Mouse (Mus musculus) heart, embryonic 12.5 days (tissue): ENCODE measurements at regions not wholly inside any gene's neighbourhood (a gene's known extent, or its start where the extent isn't known, plus 50 kb on each side); places are given as distances from the start of the nearest gene placed in this dataset.
"Not testable (repeated sequence)": the region's sequence is repeated elsewhere in the genome, so short reads cannot be mapped to it uniquely, and the experiment has no call there.

Experiments
- ATAC-seq: fragments of 200-750 bp; cut with Nextera tagmentation; 2 replicates; pipeline ENCODE4 v1.8.0; 2017; ENCODE audit warnings: moderate TSS enrichment, moderate library complexity; ENCODE audit not compliant: insufficient number of reproducible peaks, low FRiP score
- H3K27ac ChIP-seq: fragments of 300-500 bp; sonication (generic); 2 replicates; pipeline ENCODE4 v1.5.1; 2016; ENCODE audit warnings: mild to moderate bottlenecking, moderate library complexity; ENCODE audit not compliant: poor library complexity, severe bottlenecking
- H3K27me3 ChIP-seq: fragments of 300-500 bp; sonication (generic); replicated peaks from 2 replicates; pipeline ENCODE4 v1.6.1; 2016; ENCODE audit warnings: mild to moderate bottlenecking, moderate library complexity
- H3K36me3 ChIP-seq: fragments of 300-500 bp; sonication (generic); 2 replicates; pipeline ENCODE4 v1.6.1; 2016; ENCODE audit warnings: mild to moderate bottlenecking, moderate library complexity
- H3K4me1 ChIP-seq: fragments of 300-500 bp; sonication (generic); replicated peaks from 2 replicates; pipeline ENCODE4 v1.6.1; 2016; ENCODE audit warnings: mild to moderate bottlenecking
- H3K4me2 ChIP-seq: fragments of 300-500 bp; sonication (generic); 2 replicates; pipeline ENCODE4 v1.6.1; 2016; ENCODE audit warnings: mild to moderate bottlenecking, moderate library complexity
- H3K4me3 ChIP-seq: fragments of 300-500 bp; sonication (generic); 2 replicates; pipeline ENCODE4 v1.5.1; 2016; ENCODE audit warnings: mild to moderate bottlenecking
- H3K9ac ChIP-seq: fragments of 300-500 bp; sonication (generic); 2 replicates; pipeline ENCODE4 v1.6.1; 2016; ENCODE audit warnings: mild to moderate bottlenecking, moderate library complexity
- H3K9me3 ChIP-seq: fragments of 300-500 bp; sonication (generic); replicated peaks from 2 replicates; pipeline ENCODE4 v1.6.1; 2016; ENCODE audit warnings: mild to moderate bottlenecking, moderate library complexity
- WGBS: fragments of 180-500 bp; shearing (Covaris S2); methylation state at CpG from one replicate; pipeline ENCODE4 v1.1.7; 2016; 5-methylcytosine and 5-hydroxymethylcytosine counted together

DNA sequence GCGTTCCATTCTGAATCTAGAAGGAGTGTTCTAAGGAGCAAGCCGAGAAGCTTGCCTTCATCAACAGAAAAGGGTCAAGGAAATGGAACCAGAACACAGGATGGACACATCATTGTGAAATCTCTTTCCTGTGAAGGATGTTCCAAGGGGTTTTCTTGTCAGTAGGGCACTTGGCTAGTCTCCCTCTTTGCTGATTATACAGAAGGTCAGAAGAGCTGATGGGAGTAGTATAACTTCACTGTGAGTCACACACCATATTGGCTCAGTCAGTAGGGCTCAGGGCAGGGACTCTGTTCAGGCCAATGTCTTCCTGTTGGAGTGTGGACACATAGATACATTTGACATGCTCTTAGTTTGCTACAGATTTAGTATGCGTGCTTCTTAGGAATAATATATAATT is 433.5 kb upstream of the Id2 start:
- peaks cover 17% of the 10 kb centered on the region; the same call in 1 of the 2 replicates for H3K4me1 ChIP-seq
- H3K27me3 ChIP-seq: no peaks in the 10 kb centered on the region
- no peak overlapping the region for H3K4me3 ChIP-seq
- no peaks in the 10 kb centered on the region for H3K9me3 ChIP-seq
- no peak overlapping the region for H3K9ac ChIP-seq
- ATAC-seq: no peak
- WGBS: 78% methylated on average over 3 of the region's 3 CpGs
- H3K36me3 ChIP-seq: no peaks in the 10 kb centered on the region
- no peak overlapping the region for H3K27ac ChIP-seq
- H3K4me2 ChIP-seq: no peak overlapping the region

DNA sequence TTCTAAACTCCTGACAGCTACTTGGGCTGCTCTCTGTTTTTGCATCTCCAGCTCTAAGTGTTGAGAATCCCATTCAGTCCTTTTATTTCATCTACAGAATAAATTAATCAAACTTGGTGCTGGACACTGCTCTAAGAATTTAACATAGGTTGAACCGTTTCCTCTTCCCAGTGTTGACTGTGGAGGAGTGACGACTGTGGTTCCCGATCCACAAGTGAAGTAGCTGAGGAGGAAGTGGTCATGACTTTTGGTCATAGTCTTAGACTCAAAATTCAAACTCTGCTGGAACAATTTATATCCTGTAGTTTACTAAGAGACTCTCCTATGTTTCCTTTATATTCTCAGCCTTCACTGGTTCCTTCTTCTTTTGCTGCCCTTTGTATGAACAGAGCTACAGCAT is 432.6 kb upstream of the Id2 start:
- Histone ChIP-seq H3K9me3 (no peaks in the 10 kb centered on the region), H3K27ac (no peak overlapping the region), H3K4me3 (no peak overlapping the region), H3K27me3 (no peaks in the 10 kb centered on the region), H3K4me1 (peaks cover 10% of the 10 kb centered on the region; the same call in 1 of the 2 replicates), H3K4me2 (no peak overlapping the region), H3K36me3 (no peaks in the 10 kb centered on the region), H3K9ac (no peak overlapping the region)
- 82% methylated on average over 3 of the region's 3 CpGs for WGBS
- no peak for ATAC-seq

DNA sequence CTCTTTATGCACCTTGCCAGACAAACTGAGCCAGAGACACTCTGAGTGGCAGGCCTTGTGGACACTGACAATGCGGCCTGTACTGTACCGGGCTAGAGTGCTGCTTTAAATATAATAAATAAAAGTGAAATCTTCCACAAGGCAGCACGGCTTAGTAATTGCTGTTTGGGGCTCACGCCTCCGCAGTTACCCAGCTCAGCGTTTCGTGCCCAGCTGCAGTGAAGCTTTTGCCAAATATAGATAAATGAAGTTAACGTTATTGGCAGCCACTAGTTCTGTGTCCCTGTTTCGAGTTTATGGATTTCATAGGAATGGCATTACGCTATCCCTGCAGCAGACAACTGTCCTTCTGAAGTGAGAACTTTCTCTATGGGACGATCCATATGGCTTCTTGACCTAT is 429.7 kb upstream of the Id2 start:
- H3K9ac ChIP-seq: no peak overlapping the region
- H3K27me3 ChIP-seq: no peaks in the 10 kb centered on the region
- H3K9me3 ChIP-seq: no peaks in the 10 kb centered on the region
- no peak for ATAC-seq
- peaks cover 14% of the 10 kb centered on the region; the same call in 1 of the 2 replicates for H3K4me1 ChIP-seq
- WGBS: 87% methylated on average over 11 of the region's 11 CpGs
- no peak overlapping the region for H3K4me2 ChIP-seq
- H3K36me3 ChIP-seq: no peaks in the 10 kb centered on the region
- H3K27ac ChIP-seq: no peak overlapping the region
- H3K4me3 ChIP-seq: no peak overlapping the region

DNA sequence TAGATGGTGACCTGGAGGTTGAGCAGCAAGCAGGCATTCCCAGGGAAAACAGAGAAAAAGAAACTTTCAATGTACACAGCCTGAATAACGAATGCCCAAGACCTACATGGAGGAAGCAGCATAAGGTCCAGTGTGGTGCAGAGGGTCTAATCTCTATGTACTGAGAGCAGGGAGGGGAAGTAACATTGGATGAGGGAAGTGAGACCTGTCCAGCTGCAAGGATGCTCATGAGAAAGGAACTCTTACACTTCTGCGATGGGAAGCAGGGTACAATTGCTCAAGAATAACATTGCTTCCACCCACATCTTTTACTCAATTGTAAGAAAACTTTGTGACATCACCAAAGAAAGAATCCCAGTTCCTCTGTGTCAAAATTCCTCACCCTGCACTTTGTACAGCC is 419.8 kb upstream of the Id2 start:
- Histone ChIP-seq H3K27me3 (no peaks in the 10 kb centered on the region), H3K4me3 (no peak overlapping the region), H3K9me3 (no peaks in the 10 kb centered on the region), H3K4me2 (no peak overlapping the region), H3K27ac (no peak overlapping the region), H3K4me1 (no peaks in the 10 kb centered on the region), H3K9ac (no peak overlapping the region), H3K36me3 (no peaks in the 10 kb centered on the region)
- 68% methylated on average over 2 of the region's 2 CpGs for WGBS
- no peak for ATAC-seq

DNA sequence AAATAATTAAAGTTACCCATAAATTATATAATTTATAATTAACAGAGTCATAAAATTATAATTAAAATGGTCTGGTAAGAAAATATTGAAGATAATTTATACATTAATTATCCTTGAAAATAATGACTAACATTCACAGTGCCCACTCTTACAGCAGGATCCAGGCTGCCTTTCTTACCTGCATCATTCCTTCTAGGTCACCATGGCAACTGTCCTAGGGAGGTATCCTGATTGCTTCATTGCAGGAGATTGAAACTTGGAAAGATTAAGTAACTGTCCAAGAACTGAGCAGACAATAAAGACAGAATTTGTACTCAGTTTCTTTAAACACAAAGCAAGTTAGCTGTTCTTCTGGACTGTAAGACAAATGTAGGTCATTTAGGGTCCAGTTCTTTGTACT is 416.7 kb upstream of the Id2 start:
- H3K4me2 ChIP-seq: no peak overlapping the region
- no peaks in the 10 kb centered on the region for H3K9me3 ChIP-seq
- H3K4me1 ChIP-seq: no peaks in the 10 kb centered on the region
- H3K36me3 ChIP-seq: no peaks in the 10 kb centered on the region
- no peak for ATAC-seq
- no peak overlapping the region for H3K9ac ChIP-seq
- no peaks in the 10 kb centered on the region for H3K27me3 ChIP-seq
- H3K4me3 ChIP-seq: no peak overlapping the region
- no peak overlapping the region for H3K27ac ChIP-seq

DNA sequence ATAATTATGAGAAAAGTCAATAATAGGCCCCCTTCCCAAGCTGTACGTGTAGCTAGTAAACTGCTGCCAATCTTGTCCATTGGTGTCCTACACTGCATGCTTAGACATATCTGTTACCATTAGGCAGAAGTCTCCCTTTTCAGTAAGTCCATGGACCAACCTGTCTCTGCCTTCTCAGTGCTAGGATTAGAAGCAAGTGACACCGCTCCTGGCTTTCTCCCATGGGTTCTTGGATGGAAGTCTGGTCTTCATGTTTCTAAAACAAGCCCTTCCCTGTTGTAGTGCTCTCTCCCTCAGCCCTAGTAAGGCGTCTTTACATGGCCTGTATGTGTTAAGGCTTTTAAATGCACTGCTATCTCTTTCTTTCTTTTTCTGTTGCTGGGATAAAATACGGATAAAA is 412.7 kb upstream of the Id2 start:
- no peak for ATAC-seq
- H3K4me1 ChIP-seq: no peaks in the 10 kb centered on the region
- peaks cover 14% of the 10 kb centered on the region; the same call in 1 of the 2 replicates for H3K9me3 ChIP-seq
- no peak overlapping the region for H3K4me3 ChIP-seq
- H3K36me3 ChIP-seq: no peaks in the 10 kb centered on the region
- 80% methylated on average over 4 of the region's 4 CpGs for WGBS
- no peak overlapping the region for H3K4me2 ChIP-seq
- H3K27me3 ChIP-seq: no peaks in the 10 kb centered on the region
- no peak overlapping the region for H3K27ac ChIP-seq
- H3K9ac ChIP-seq: no peak overlapping the region

DNA sequence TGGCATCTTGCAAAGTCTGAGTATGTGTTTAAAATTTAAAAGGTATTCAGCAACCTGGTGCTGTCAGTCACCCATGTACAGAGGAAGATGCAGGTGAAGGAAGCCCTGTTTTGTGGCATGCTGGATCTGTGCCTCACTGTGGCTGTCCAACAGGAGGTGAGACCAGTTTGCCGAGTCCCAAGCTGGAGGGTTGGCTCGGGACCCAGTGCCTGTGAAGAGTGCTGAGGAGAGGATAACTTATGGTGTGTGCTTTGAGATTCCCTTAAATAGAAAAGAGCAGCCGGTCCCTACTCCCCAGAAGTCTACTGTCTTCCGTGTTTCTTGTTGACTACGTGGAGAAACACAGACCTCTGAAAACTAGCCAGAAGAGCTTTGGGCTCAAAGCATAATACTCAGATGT is 396.3 kb upstream of the Id2 start:
- Histone ChIP-seq H3K4me1 (peaks cover 2% of the 10 kb centered on the region; the same call in 1 of the 2 replicates), H3K36me3 (no peaks in the 10 kb centered on the region), H3K27ac (no peak overlapping the region), H3K9me3 (no peaks in the 10 kb centered on the region), H3K4me3 (no peak overlapping the region), H3K9ac (no peak overlapping the region), H3K27me3 (no peaks in the 10 kb centered on the region), H3K4me2 (no peak overlapping the region)
- WGBS: 78% methylated on average over 5 of the region's 5 CpGs
- no peak for ATAC-seq

DNA sequence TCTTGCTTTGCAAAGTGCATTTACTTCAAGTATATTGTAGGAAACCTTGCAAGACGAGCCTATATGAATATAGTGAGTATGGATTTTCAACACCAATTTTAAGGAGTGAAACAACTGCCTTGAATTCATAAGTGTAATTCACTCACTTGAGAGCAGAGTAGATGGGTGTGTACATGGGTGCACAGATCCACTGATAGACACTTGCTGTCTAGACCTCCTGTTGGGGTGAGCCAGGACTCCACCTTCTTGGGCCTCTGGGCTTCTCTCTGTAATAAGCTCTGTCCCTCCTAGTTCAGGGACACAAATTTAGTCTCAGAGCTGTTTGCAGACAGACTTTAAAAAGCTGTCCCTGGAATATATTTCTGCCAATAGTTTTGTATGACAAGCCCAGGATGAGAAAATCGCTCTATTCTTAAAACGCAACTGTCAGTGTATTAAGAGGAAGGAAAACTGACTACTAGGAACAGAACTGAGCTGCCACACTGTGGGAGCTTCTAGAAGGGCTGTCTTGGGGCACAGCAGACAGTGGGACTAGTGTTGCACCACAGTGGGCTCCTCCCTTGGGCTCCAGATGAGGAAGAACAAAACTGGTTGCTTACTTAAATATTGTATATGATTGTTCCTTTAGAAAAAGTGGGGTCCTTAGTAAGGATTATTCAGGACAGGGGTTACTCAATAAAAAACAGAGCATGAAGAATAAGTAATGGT is 395.7 kb upstream of the Id2 start:
- ATAC-seq: no peak
- no peaks in the 10 kb centered on the region for H3K9me3 ChIP-seq
- WGBS: 76% methylated on average over 3 of the region's 3 CpGs

DNA sequence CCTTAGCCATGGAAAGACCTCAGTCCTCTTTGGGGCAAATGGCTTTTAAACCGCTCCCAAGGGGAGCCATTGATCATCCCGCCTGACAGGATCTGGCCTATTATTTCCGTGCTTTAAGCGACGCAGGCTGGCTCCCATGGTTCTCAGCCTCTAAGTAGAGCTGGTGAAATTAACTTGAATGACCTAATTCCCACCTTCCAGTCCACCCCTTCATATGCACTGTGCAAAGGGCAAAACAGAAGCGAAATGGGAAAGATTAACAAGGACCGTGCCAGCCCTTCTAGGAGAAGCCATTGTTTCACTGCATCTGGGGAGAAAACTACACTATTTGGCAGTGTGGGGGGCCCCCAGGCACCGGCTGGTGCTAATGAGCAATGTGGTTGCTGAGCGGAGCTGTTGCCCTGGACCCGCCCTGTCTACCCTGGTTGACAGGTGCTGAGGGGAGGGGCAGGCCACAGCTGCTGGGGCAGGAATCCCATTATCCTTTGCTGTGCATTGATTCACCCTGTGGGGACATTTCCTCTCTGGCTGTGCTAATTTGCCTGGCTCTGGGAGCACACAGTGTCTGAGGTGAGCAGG is 378.3 kb upstream of the Id2 start:
- Histone ChIP-seq H3K4me3 (no peak overlapping the region), H3K9ac (no peak overlapping the region), H3K4me2 (no peak overlapping the region), H3K9me3 (no peaks in the 10 kb centered on the region), H3K27ac (no peak overlapping the region), H3K4me1 (peaks cover 5% of the 10 kb centered on the region), H3K36me3 (no peaks in the 10 kb centered on the region), H3K27me3 (no peaks in the 10 kb centered on the region)
- 30% methylated on average over 10 of the region's 10 CpGs for WGBS
- no peak for ATAC-seq

More for the DNA sequence above, 395.7 kb upstream of the Id2 start:
- no peak overlapping the region for H3K9ac ChIP-seq
- peaks cover 2% of the 10 kb centered on the region; the same call in 1 of the 2 replicates for H3K4me1 ChIP-seq
- no peak overlapping the region for H3K4me2 ChIP-seq
- no peak overlapping the region for H3K27ac ChIP-seq
- H3K27me3 ChIP-seq: no peaks in the 10 kb centered on the region
- no peaks in the 10 kb centered on the region for H3K36me3 ChIP-seq
- H3K4me3 ChIP-seq: no peak overlapping the region

DNA sequence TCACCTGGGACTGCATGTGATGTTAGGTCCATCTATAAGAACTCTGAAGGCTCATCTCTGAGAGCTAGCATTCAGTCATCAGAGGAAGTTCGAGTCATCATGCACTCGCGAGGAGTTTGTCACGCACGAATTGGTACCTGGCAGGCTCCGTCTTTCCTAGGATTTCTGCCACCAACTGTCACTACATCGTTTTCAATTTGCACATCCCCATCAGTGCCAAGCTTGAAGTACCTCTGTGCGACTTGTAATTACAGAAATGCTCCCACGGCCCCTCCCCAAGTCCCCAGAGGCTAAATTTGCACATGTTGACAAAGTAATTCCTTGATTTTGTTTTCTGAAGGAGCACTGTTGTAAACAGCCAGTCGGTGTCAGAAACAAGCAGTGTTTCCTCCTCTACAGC is 372.2 kb upstream of the Id2 start:
- H3K4me3 ChIP-seq: no peak overlapping the region
- H3K9ac ChIP-seq: no peak overlapping the region
- WGBS: 89% methylated on average over 10 of the region's 10 CpGs
- H3K4me1 ChIP-seq: peaks cover 11% of the 10 kb centered on the region
- no peak for ATAC-seq
- no peak overlapping the region for H3K4me2 ChIP-seq
- no peaks in the 10 kb centered on the region for H3K9me3 ChIP-seq
- H3K27ac ChIP-seq: no peak overlapping the region
- H3K36me3 ChIP-seq: no peaks in the 10 kb centered on the region
- no peaks in the 10 kb centered on the region for H3K27me3 ChIP-seq

DNA sequence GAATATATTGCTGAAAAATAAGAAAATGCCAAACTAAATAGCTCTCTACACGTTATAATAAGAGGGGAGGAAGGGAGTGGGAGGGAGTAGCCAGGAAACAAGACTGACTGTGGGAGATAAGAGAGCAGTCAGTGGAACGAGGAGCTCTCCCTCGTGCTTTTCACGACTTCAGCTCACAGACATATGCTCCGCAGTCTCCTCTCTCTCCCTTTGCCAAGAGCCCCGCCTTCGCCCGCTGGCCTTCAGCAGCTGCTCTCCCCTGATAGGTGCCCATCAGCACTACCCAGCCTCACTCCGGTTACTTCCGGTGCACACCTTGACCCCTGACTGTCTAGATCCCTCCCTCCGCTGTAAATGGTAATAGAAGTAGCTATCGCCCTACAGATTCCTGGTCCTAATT is 370.8 kb upstream of the Id2 start:
- WGBS: 22% methylated on average over 10 of the region's 12 CpGs
- peak overlapping the region; percentile 45 for H3K4me2 ChIP-seq

DNA sequence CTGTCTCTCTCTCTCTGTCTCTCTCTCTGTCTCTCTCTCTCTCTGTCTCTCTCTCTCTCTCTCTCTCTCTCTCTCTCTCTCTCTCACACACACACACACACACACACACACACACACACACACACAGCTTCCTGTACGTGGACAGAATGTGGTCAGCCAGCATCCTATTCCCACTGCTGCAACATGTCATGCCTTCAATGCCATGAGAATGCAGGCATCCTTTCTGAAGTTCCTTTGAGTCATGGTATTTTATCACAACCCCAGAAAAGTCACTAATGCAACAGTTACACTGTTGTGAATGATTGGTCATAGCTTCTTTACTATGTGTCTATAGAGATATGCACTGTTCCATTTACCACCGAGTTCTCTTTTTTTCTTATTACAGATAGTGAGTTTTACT is 365.8 kb upstream of the Id2 start:
- ATAC-seq, H3K27ac ChIP-seq, H3K9ac ChIP-seq, H3K36me3 ChIP-seq, H3K4me3 ChIP-seq, H3K27me3 ChIP-seq, H3K9me3 ChIP-seq, H3K4me2 ChIP-seq, H3K4me1 ChIP-seq: not testable (repeated sequence)
- 62% methylated on average over 2 of the region's 2 CpGs for WGBS

More for the DNA sequence above, 370.8 kb upstream of the Id2 start:
- Histone ChIP-seq H3K4me3 (no peak overlapping the region), H3K27ac (no peak overlapping the region), H3K36me3 (no peaks in the 10 kb centered on the region), H3K4me1 (peaks cover 11% of the 10 kb centered on the region), H3K9ac (no peak overlapping the region), H3K9me3 (no peaks in the 10 kb centered on the region), H3K27me3 (no peaks in the 10 kb centered on the region)
- 0 out of 2 replicates have a peak, but pooled peaks have one; percentile 63 for ATAC-seq
